Mouse (Mus musculus) adrenal gland, adult 10 weeks (tissue): Measurements from ENCODE around the gene Hspb8. TPM values are rescaled to one million over a fixed set of nuclear protein-coding genes. Genes with fewer than 3 reads are reported as not detected.

Experiments used
- polyA plus RNA-seq: library from polyadenylated mRNA; stranded (reverse); fragments of 350-450 nt; fragmentation: Illumina TruSeq; extraction: RNeasy Lipid Tissue Mini Kit (QIAGEN cat#74804); gene quantifications from one replicate; pipeline ENCODE4 v1.2.3, GENCODE M21; 2014; ENCODE audit warnings: low read depth, low replicate concordance

Gene Hspb8
- 59.5 TPM for polyA plus RNA-seq

GRCm38 (mm10) chr5:116422699-116423201, at the start of gene Hspb8:
Gene Hspb8, minus strand, starts transcription at chr5:116422864.

Other genes starting within 250 kb of the Hspb8 start
- not detected for gene Ccdc60, start 133.9 kb downstream of the Hspb8 start, polyA plus RNA-seq
- gene Srrm4, start 169.0 kb upstream of the Hspb8 start, polyA plus RNA-seq = 0.93 TPM